Mouse (Mus musculus) small intestine, adult 2 months (tissue): ENCODE data around the gene Kif1a. TPM values are rescaled to one million over a fixed set of nuclear protein-coding genes. Genes with fewer than 3 reads are reported as not detected.

Source experiments
- H3K27ac ChIP-seq: fragments of 200-500 bp; 2 replicates; pipeline ENCODE4 v1.5.1; 2012; ENCODE audit warnings: low read depth, low read length, control low read depth, inconsistent platforms; ENCODE audit not compliant: insufficient read depth
- H3K27me3 ChIP-seq: fragments of 200-500 bp; 2 replicates; pipeline ENCODE4 v1.6.1; 2012; ENCODE audit warnings: mild to moderate bottlenecking, moderate library complexity, low read length, inconsistent platforms; ENCODE audit not compliant: control insufficient read depth, insufficient read depth
- H3K36me3 ChIP-seq: fragments of 200-500 bp; 2 replicates; pipeline ENCODE4 v1.6.1; 2012; ENCODE audit warnings: mild to moderate bottlenecking, low read length, control low read depth, inconsistent platforms; ENCODE audit not compliant: control insufficient read depth, insufficient read depth
- H3K4me1 ChIP-seq: fragments of 200-500 bp; 2 replicates; pipeline ENCODE4 v1.6.1; 2012; ENCODE audit warnings: low read length, inconsistent platforms, mixed read lengths; ENCODE audit not compliant: control insufficient read depth, insufficient read depth, insufficient read length
- H3K4me3 ChIP-seq: fragments of 200-500 bp; 2 replicates; pipeline ENCODE4 v1.5.1; 2012; ENCODE audit warnings: low read depth, mild to moderate bottlenecking, control low read depth, inconsistent platforms, low read length, moderate library complexity
- CTCF ChIP-seq: fragments of 200-500 bp; IDR thresholded peaks from 2 replicates; pipeline ENCODE4 v1.5.1; 2012; ENCODE audit warnings: low read depth, mild to moderate bottlenecking, control low read depth, inconsistent platforms, low read length, moderate library complexity, mixed read lengths; ENCODE audit not compliant: insufficient replicate concordance, insufficient read length; ENCODE audit errors: extremely low read depth
- POLR2A ChIP-seq: fragments of 200-500 bp; IDR thresholded peaks from 2 replicates; pipeline ENCODE4 v1.6.1; 2012; ENCODE audit warnings: low read depth, mild to moderate bottlenecking, control low read depth, inconsistent platforms, low read length, moderate library complexity
- WGBS: fragments of 180-500 bp; shearing (Covaris S2); methylation state at CpG from one replicate; pipeline ENCODE4 v1.1.7; 2018; 5-methylcytosine and 5-hydroxymethylcytosine counted together
- polyA plus RNA-seq: library from polyadenylated mRNA; depleted of rRNA; stranded (reverse); fragments of >200 nt; gene quantifications from 2 replicates; pipeline ENCODE4 v1.2.3, GENCODE M21; 2012

Gene Kif1a
- polyA plus RNA-seq, 1 experiment: 2.0 TPM

DNA sequence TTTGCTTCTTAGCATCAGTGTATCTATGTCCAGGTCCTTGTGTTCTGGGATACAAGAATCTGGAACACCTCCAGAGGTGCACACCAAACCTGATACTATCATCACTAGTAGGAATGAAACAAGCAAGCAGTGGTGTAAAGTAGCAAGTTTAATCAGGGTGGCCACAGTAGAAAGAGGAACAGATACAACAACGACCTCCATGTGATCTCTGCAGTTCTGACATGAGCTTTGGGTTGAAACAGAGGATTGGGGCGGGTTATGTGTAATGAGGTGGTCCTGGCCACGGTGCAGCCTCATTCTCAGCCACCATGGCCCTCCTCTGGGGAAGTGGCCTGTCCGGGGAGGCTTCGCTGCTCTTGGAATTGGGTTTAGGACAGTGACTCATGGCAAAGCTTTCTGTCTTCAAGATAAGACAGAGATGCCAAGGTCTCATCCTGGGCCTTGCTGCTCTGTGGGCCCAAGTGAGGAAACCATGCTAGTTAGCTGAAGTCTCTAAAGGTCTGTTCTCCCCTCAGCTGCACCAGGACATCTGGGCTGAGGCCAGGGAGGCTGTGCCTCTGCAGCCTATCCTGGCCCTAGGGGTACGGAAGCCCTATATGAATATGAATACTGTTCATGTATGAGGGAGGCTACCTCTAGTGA lies 109.4 kb downstream of the Kif1a start:
- no peak overlapping the region for H3K4me3 ChIP-seq
- no peaks in the 10 kb centered on the region for H3K36me3 ChIP-seq
- WGBS: 77% methylated on average over 6 of the region's 6 CpGs
- H3K4me1 ChIP-seq: peaks cover 7% of the 10 kb centered on the region; the same call in 1 of the 2 replicates
- no peak for TF ChIP-seq POLR2A
- no peak for TF ChIP-seq CTCF
- H3K27ac ChIP-seq: no peak overlapping the region
- H3K27me3 ChIP-seq: no peaks in the 10 kb centered on the region

DNA sequence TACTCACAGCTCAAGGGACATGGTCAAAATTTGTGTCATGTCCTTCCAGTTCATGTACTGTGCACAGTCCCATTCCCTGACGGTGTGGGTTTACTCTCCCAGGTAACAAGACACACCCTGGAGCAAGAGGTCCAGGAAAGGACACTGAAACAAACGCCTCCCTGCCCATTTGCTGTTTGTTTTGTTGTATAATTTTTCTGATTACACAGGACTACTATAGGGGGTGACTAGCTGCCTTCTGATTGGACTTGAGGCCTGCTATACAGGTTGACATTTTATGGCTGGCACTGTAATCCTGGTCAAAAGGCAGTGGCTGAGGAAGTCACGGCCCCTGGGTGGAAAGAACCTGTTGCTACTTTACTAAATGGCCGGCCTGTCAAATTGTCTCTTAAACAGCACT lies 111.9 kb downstream of the Kif1a start:
- 24% methylated on average over 4 of the region's 4 CpGs for WGBS
- no peak overlapping the region for H3K27ac ChIP-seq

DNA sequence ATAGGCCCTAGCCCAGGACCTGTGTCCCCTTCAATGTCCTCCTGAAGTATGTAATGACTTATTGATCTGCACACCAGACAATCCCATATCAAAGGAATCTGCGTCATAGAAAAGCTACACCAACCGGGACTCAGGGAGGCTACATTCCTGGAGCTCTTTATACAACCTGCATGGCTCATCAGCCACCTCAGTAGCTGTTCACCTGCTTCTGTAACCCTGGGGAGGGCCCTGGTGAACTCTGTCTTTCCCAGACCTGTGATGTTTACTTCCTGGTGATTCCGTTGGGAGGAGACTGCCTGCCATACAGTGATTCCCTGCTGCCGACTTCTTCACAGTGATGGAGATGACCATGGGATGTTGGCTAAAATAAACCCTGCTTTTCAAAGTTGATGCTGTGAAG lies 112.9 kb downstream of the Kif1a start:
- 27% methylated on average over 4 of the region's 4 CpGs for WGBS
- TF ChIP-seq POLR2A (no peak), CTCF (no peak)
- no peak overlapping the region for H3K4me3 ChIP-seq

More for the DNA sequence above, 111.9 kb downstream of the Kif1a start:
- Histone ChIP-seq H3K4me1 (peaks cover 7% of the 10 kb centered on the region; the same call in 1 of the 2 replicates), H3K27me3 (no peaks in the 10 kb centered on the region), H3K36me3 (no peaks in the 10 kb centered on the region), H3K4me3 (no peak overlapping the region)
- TF ChIP-seq POLR2A: no peak
- no peak for TF ChIP-seq CTCF

DNA sequence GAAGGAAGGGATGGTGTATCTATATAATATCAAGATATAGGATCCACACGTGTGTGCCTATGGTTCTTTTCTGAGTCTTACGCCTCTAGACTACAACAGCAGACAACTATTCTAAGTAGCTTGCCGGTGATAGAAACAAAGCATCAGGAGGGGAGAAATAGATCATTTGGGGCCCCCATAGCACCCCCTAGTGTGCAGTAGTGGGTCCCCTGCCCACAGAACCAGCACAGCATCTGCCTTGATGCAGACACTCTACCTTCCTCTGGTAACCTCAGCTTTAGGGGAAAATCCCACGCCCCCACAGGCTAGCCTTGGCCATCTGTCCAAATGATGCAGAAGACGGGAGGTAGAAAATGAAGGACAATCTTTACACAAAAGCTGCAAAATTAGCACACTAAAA lies 116.8 kb downstream of the Kif1a start:
- peaks cover 5% of the 10 kb centered on the region; the same call in 1 of the 2 replicates for H3K4me1 ChIP-seq
- H3K27ac ChIP-seq: no peak overlapping the region
- H3K36me3 ChIP-seq: peaks cover 7% of the 10 kb centered on the region
- TF ChIP-seq CTCF (no peak), POLR2A (no peak)
- H3K4me3 ChIP-seq: no peak overlapping the region
- 88% methylated on average over 5 of the region's 5 CpGs for WGBS
- no peaks in the 10 kb centered on the region for H3K27me3 ChIP-seq

More for the DNA sequence above, 112.9 kb downstream of the Kif1a start:
- peaks cover 3% of the 10 kb centered on the region for H3K36me3 ChIP-seq
- peaks cover 7% of the 10 kb centered on the region; the same call in 1 of the 2 replicates for H3K4me1 ChIP-seq
- no peak overlapping the region for H3K27ac ChIP-seq
- H3K27me3 ChIP-seq: no peaks in the 10 kb centered on the region

DNA sequence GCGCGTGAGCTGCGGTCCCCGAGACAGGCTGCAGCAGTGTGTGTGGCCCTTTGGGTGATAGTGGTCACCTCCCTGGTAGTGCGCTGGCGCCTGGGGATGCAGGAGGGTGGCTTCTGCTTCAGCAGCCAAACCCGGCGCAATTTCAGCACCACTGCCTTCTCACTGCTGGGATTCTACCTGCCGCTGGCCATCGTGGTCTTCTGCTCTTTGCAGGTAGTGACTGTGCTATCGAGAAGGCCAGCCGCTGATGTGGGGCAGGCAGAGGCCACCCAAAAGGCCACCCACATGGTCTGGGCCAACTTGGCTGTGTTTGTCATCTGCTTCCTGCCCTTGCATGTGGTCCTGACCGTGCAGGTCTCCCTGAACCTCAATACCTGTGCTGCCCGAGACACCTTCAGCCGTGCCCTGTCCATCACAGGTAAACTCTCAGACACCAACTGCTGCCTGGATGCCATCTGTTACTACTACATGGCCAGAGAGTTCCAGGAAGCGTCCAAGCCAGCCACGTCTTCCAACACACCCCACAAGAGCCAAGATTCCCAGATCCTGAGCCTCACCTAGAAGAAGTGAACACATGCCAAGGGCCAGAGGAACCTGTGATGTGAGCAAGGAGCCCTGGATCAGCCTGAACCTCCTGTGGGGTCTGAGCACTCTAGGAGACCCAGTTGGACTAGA lies 118.7 kb downstream of the Kif1a start:
- WGBS: 94% methylated on average over 17 of the region's 17 CpGs
- no peaks in the 10 kb centered on the region for H3K4me1 ChIP-seq
- TF ChIP-seq CTCF (no peak), POLR2A (no peak)
- H3K4me3 ChIP-seq: no peak overlapping the region
- no peak overlapping the region for H3K27ac ChIP-seq
- no peaks in the 10 kb centered on the region for H3K27me3 ChIP-seq
- H3K36me3 ChIP-seq: peaks cover 7% of the 10 kb centered on the region

DNA sequence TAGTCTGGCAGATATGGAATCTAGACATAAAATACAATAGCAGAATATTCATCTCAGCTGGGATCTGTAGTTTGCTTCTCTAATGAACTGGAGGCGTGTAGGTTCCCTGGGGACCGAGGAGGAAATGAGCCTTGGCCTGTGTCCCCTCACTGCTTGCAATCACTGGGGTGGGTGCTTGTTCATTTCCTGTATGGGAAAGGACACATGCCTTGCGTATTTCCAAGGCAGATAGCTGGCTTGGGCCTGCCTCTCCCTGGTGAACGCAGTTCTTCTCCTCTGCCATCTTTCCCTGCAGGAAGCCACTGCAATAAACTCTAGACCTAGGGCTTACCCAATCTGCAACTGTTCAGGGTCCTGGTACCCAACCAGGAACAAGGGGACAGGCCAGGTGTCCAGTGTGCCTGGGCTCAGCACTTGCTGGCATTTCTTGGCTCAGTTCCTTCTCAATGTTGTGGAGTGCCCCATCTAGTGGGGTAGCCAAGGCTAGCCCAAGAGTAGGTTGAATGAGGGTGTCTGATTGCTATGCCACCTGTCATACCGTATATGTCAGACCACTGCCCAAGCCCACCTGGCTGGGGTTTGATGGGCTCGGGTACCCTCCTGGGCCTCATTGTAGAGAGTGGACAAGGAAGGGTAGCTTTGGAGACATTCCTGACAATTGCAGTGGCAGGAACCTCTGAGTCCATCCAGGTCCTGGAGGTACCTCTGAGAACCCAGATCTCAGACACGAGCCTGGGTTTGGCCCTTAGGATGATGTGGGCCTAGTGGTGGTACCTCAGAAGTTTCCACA lies 120.5 kb downstream of the Kif1a start:
- Histone ChIP-seq H3K27me3 (no peaks in the 10 kb centered on the region), H3K4me1 (no peaks in the 10 kb centered on the region), H3K36me3 (peaks cover 7% of the 10 kb centered on the region), H3K27ac (no peak overlapping the region), H3K4me3 (no peak overlapping the region)
- TF ChIP-seq CTCF: no peak
- TF ChIP-seq POLR2A: no peak
- 83% methylated on average over 7 of the region's 7 CpGs for WGBS
